Mouse (Mus musculus): Measurements from ENCODE around the gene Ero1l. TPM values are rescaled to one million over a fixed set of nuclear protein-coding genes. Genes with fewer than 3 reads are reported as not detected.

Ero1l gene
- polyA plus RNA-seq (2017; shearing (Covaris generic)), result 10 to 100 TPM; 51.4 to 57.5 TPM

GRCm38 (mm10) chr14:45318426-45319236, at the start of gene Ero1l:
TSS of gene Ero1l (minus strand) at chr14:45318771.

GRCm38 (mm10) chr14:45350931-45351859, 32.6 kb upstream of the Ero1l start, which contains the start of gene Styx:
TSS of gene Styx (plus strand) at chr14:45351093.

GRCm38 (mm10) chr14:45329589-45330181, 11.1 kb upstream of the Ero1l start, which contains the start of gene Psmc6:
TSS of gene Psmc6 (plus strand) at chr14:45329788.

Other genes starting within 250 kb of the Ero1l start
- gene Gpr137c, start 99.1 kb downstream of the Ero1l start, polyA plus RNA-seq (2017; shearing (Covaris generic)), result 1 to 10 TPM; 2.9 to 3.8 TPM
- 10 to 100 TPM; 12.3 to 16.9 TPM for gene Txndc16, start 98.4 kb downstream of the Ero1l start, polyA plus RNA-seq (2017; shearing (Covaris generic))
- gene Psmc6, start 11.0 kb upstream of the Ero1l start, polyA plus RNA-seq (2017; shearing (Covaris generic)), result 100 to 1,000 TPM; 129 to 138 TPM
- gene Styx, start 32.3 kb upstream of the Ero1l start, polyA plus RNA-seq (2017; shearing (Covaris generic)), result 1 to 10 TPM; 5.6 to 7.5 TPM
- gene Gnpnat1, start 86.1 kb upstream of the Ero1l start, polyA plus RNA-seq (2017; shearing (Covaris generic)), result 10 to 100 TPM; 66.1 to 78.1 TPM
- 1 to 10 TPM in 1 of 2 experiments, under 1 TPM in 1; 0.18 to 1.6 TPM for gene Fermt2, start 211.3 kb upstream of the Ero1l start, polyA plus RNA-seq (2017; shearing (Covaris generic))